Mouse (Mus musculus): ENCODE measurements around the gene Parp8. TPM values are rescaled to one million over a fixed set of nuclear protein-coding genes. Genes with fewer than 3 reads are reported as not detected.

Gene Parp8
- total and polyA plus RNA-seq, 2 experiments from 2014 or later, result 24.5 to 40.0 TPM

DNA sequence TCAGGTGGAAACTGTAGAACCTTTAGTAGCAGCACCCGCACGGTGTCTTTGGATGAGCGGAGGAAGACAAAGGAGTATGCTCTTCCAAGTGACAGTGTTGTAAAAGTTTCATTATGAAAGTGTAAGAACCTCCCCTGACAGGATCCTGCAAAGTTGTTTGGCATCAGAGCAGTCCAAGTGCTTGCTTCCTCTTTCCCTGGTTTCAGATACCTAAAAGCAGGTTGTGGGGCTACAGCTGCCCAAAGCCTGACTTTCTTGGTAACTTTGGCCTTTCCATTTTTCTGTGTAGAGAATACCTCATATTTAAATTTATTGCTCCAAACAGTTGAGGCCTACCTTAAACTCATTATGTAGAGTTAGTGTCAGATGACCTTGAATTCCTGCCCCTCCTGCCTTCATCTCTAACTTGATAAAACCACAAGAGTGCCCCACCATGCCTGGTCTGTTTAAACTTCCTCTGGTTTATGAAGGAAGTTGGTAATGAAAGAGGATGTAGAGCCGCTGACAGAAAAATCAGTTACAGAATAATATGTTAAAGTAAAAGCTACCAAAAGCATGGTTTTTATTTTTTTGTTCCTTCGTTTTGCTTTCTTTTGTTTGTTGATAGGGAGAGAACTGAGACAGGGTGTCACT, 8.5 kb upstream of the Parp8 start:
- no peak for TF ChIP-seq CTCF (IDR thresholded peaks at IDR 0.05)
- H3K9me3 ChIP-seq (ENCODE audit: low read length), result no peaks in the 10 kb centered on the region
- H3K27me3 ChIP-seq (ENCODE audit: insufficient read depth, low read length), result no peaks in the 10 kb centered on the region
- H3K9ac ChIP-seq (replicated peaks; ENCODE audit: low read length, poor library complexity, severe bottlenecking), result no peak overlapping the region
- DNase-seq (ENCODE audit: low spot score) (no peak), ATAC-seq (ENCODE audit: low FRiP score) (no peak)
- no peak overlapping the region for H3K4me3 ChIP-seq (ENCODE audit: low read depth, low read length)
- no peaks in the 10 kb centered on the region for H3K36me3 ChIP-seq (ENCODE audit: insufficient read depth, low read length)
- H3K4me1 ChIP-seq (ENCODE audit: insufficient read depth, low read length), result no peaks in the 10 kb centered on the region
- H3K4me2 ChIP-seq (ENCODE audit: low read depth, low read length, poor library complexity, severe bottlenecking), result no peak overlapping the region
- no peak overlapping the region for H3K27ac ChIP-seq (ENCODE audit: low read depth, low read length)
- 87% methylated on average over 5 of the region's 5 CpGs for WGBS

DNA sequence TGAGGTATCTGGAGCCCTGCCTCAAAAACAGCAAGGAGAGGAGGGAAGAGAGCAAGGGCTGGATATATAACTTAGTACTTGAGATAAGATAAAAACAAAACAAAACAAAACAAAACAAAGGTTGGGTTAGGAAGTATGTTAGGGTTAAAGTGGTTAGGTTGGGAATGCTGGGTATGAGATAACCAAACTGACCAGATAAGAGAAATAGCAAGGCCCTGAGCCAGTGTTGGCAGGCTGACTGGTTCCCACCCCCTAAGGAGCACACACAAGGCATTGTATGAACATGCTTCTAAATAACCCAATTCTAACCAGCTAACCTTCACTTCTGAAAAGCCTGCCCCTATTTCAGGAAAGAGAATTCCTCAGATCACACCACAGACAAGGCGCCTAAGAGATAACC, 7.1 kb upstream of the Parp8 start:
- no peak for TF ChIP-seq CTCF (IDR thresholded peaks at IDR 0.05)
- Histone ChIP-seq H3K9me3 (ENCODE audit: low read length) (no peaks in the 10 kb centered on the region), H3K4me1 (ENCODE audit: insufficient read depth, low read length) (no peaks in the 10 kb centered on the region), H3K36me3 (ENCODE audit: insufficient read depth, low read length) (no peaks in the 10 kb centered on the region), H3K4me3 (ENCODE audit: low read depth, low read length) (no peak overlapping the region), H3K27me3 (ENCODE audit: insufficient read depth, low read length) (0 out of 2 replicates have a peak, but pooled peaks cover 2% of the 10 kb centered on the region), H3K4me2 (ENCODE audit: low read depth, low read length, poor library complexity, severe bottlenecking) (no peak overlapping the region), H3K27ac (ENCODE audit: low read depth, low read length) (no peak overlapping the region), H3K9ac (replicated peaks; ENCODE audit: low read length, poor library complexity, severe bottlenecking) (no peak overlapping the region)
- no peak for DNase-seq (ENCODE audit: low spot score)
- ATAC-seq (ENCODE audit: low FRiP score), result no peak
- WGBS, result 91% methylated on average over 1 of the region's 1 CpGs

DNA sequence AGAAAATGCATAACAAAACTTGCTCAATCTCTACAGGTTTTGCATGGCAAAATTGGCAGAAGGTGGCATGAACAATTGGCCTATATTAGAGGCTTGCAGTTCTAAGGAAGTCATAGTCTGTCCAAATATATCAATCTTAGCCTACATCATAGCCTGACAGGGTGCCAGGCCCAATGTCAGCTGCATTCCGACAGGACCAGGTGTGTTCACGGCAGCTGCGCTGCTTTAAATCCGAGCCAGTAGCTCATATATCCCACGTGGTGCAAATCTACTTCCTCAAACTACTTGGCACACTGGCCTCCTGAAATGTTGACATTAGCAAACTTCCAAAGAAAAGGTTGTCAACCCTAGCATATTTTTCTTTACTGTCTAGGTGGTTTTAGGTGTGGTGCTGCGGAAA, 6.2 kb upstream of the Parp8 start:
- no peak for ATAC-seq (ENCODE audit: low FRiP score)
- Histone ChIP-seq H3K27ac (ENCODE audit: low read depth, low read length) (no peak overlapping the region), H3K4me2 (ENCODE audit: low read depth, low read length, poor library complexity, severe bottlenecking) (no peak overlapping the region), H3K4me1 (ENCODE audit: insufficient read depth, low read length) (no peaks in the 10 kb centered on the region), H3K9me3 (ENCODE audit: low read length) (no peaks in the 10 kb centered on the region), H3K9ac (replicated peaks; ENCODE audit: low read length, poor library complexity, severe bottlenecking) (no peak overlapping the region), H3K4me3 (ENCODE audit: low read depth, low read length) (no peak overlapping the region), H3K27me3 (ENCODE audit: insufficient read depth, low read length) (0 out of 2 replicates have a peak, but pooled peaks cover 2% of the 10 kb centered on the region), H3K36me3 (ENCODE audit: insufficient read depth, low read length) (no peaks in the 10 kb centered on the region)
- WGBS, result 80% methylated on average over 6 of the region's 6 CpGs
- DNase-seq (ENCODE audit: low spot score), result no peak
- no peak for TF ChIP-seq CTCF (IDR thresholded peaks at IDR 0.05)

DNA sequence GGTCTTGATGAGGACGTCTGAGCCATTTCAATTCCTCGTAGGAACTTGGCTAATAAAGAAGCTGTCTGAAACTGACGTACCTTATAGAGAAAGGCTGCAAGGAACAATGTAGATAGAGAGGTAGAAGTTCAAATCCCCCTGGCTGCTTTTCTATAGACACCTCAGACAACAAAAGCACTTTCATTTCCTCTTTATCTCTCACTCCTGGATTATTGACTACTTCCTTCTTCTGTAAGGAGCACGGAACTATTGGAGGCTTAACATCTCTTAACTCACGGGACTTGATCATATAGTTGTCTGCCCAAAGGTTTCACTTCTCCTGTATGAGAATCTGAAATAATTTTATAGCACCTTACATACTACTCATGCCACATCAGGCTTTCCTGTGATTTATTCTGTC, 2.9 kb upstream of the Parp8 start:
- ATAC-seq (ENCODE audit: low FRiP score), result no peak
- Histone ChIP-seq H3K4me3 (ENCODE audit: low read depth, low read length) (no peak overlapping the region), H3K27ac (ENCODE audit: low read depth, low read length) (no peak overlapping the region), H3K4me2 (ENCODE audit: low read depth, low read length, poor library complexity, severe bottlenecking) (no peak overlapping the region), H3K27me3 (ENCODE audit: insufficient read depth, low read length) (0 out of 2 replicates have a peak, but pooled peaks cover 2% of the 10 kb centered on the region), H3K9me3 (ENCODE audit: low read length) (no peaks in the 10 kb centered on the region), H3K9ac (replicated peaks; ENCODE audit: low read length, poor library complexity, severe bottlenecking) (no peak overlapping the region), H3K4me1 (ENCODE audit: insufficient read depth, low read length) (no peaks in the 10 kb centered on the region), H3K36me3 (ENCODE audit: insufficient read depth, low read length) (no peaks in the 10 kb centered on the region)
- DNase-seq (ENCODE audit: low spot score), result no peak
- no peak for TF ChIP-seq CTCF (IDR thresholded peaks at IDR 0.05)
- 69% methylated on average over 5 of the region's 5 CpGs for WGBS

DNA sequence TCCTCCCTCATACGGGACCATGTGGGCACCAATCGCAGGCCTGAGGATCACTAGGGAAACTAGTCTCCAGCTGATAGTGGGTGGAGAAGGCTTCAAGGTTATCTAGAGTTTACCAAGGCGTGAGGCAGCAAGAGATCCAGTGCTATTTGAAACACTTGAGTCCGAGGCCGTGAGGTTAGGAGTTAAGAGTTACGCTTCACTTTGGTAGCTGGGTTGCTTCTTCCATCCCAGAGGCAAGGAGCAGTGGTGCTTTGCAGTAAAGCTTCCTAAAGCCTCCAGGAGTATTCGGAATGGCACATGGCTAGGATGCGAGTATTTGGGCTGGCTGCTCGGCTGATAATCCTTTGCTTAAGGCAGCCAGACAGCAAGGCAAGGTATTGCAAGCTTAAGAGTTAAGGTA, 2.0 kb upstream of the Parp8 start:
- H3K4me2 ChIP-seq (ENCODE audit: low read depth, low read length, poor library complexity, severe bottlenecking), result no peak overlapping the region
- no peaks in the 10 kb centered on the region for H3K9me3 ChIP-seq (ENCODE audit: low read length)
- no peak for TF ChIP-seq CTCF (IDR thresholded peaks at IDR 0.05)
- WGBS, result 61% methylated on average over 9 of the region's 9 CpGs
- ATAC-seq (ENCODE audit: low FRiP score), result no peak
- H3K4me1 ChIP-seq (ENCODE audit: insufficient read depth, low read length), result no peaks in the 10 kb centered on the region
- H3K27me3 ChIP-seq (ENCODE audit: insufficient read depth, low read length), result 0 out of 2 replicates have a peak, but pooled peaks cover 2% of the 10 kb centered on the region
- no peak overlapping the region for H3K4me3 ChIP-seq (ENCODE audit: low read depth, low read length)
- DNase-seq (ENCODE audit: low spot score), result no peak
- no peaks in the 10 kb centered on the region for H3K36me3 ChIP-seq (ENCODE audit: insufficient read depth, low read length)
- H3K9ac ChIP-seq (replicated peaks; ENCODE audit: low read length, poor library complexity, severe bottlenecking), result no peak overlapping the region
- H3K27ac ChIP-seq (ENCODE audit: low read depth, low read length), result no peak overlapping the region

DNA sequence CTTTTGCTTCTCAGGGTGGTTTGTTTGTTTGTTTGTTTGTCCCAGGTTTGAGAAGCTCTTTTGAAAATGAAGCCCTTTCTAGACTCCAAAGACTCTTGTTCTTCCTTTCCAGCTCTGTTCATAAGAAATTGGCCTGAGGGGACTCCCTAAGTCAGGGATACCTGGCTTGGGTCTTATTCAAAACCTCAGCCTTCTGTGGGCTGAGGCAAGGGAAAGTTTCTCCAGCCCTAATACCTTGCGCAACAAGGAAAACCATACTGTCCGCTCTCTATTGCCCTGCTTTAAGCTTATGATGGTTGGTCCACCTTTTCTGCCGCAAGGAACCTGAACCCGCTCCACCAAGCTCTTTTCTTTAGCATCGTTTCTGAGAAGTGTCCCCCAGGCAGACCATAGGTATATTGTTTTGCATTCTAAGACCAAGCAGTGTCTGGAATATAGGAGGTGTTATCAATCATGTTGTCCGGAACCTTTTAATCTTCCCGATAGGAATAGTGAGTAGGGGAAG, 991 bp upstream of the Parp8 start:
- ATAC-seq (ENCODE audit: low FRiP score), result no peak
- H3K4me1 ChIP-seq (ENCODE audit: insufficient read depth, low read length), result peaks cover 1% of the 10 kb centered on the region; the same call in 1 of the 2 replicates
- H3K27me3 ChIP-seq (ENCODE audit: insufficient read depth, low read length), result 0 out of 2 replicates have a peak, but pooled peaks cover 2% of the 10 kb centered on the region
- H3K9me3 ChIP-seq (ENCODE audit: low read length), result no peaks in the 10 kb centered on the region
- no peaks in the 10 kb centered on the region for H3K36me3 ChIP-seq (ENCODE audit: insufficient read depth, low read length)
- no peak for DNase-seq (ENCODE audit: low spot score)
- no peak for TF ChIP-seq CTCF (IDR thresholded peaks at IDR 0.05)
- H3K4me3 ChIP-seq (ENCODE audit: low read depth, low read length), result peak overlapping the region; percentile 99
- 64% methylated on average over 7 of the region's 7 CpGs for WGBS
- peak overlapping the region; percentile 69 for H3K4me2 ChIP-seq (ENCODE audit: low read depth, low read length, poor library complexity, severe bottlenecking)
- peak overlapping the region; percentile 95; the same call in 1 of the 2 replicates for H3K27ac ChIP-seq (ENCODE audit: low read depth, low read length)
- H3K9ac ChIP-seq (replicated peaks; ENCODE audit: low read length, poor library complexity, severe bottlenecking), result no peak overlapping the region
